ENCODE assay signal across 10 mouse cellular contexts in genomic region chr2:34107566-34108303, GRCm38 (mm10).
DNase-seq lines count a peak whose midpoint lies in the region; ATAC-seq and TF ChIP-seq lines count a peak whose summit lies in the region.
"Had no signal": no experiment of that assay in that cellular context is flagged by ENCODE, and none has a peak within 500 bp of the region (broad histone marks: within the 10 kb centered on the region; RNA-seq: fewer than 3 reads in every experiment).

No protein-coding gene starts in this region.

- no peak for TF ChIP-seq CTCF in forebrain, postnatal 0 days (IDR thresholded peaks at IDR 0.05; ENCODE audit: low read depth)

- WGBS in forebrain, postnatal 0 days, result 18% methylated on average over 27 of the region's 27 CpGs

- H3K9me3 ChIP-seq in forebrain, postnatal 0 days (ENCODE audit: low read length), result no peaks in the 10 kb centered on the region

- ATAC-seq in forebrain, postnatal 0 days, result peak; percentile 57
- ATAC-seq: CD4-positive, CD25-positive, alpha-beta regulatory T cell, adult 4 months had no signal

- H3K27ac ChIP-seq in forebrain, postnatal 0 days (ENCODE audit: low read depth, low read length), result peak overlapping the region; percentile 84

- peak overlapping the region; percentile 48; the same call in 1 of the 2 replicates for H3K9ac ChIP-seq in forebrain, postnatal 0 days

- H3K4me1 ChIP-seq in forebrain, postnatal 0 days (ENCODE audit: insufficient read depth), result 0 out of 2 replicates have a peak, but pooled peaks cover 4% of the 10 kb centered on the region

- H3K36me3 ChIP-seq in forebrain, postnatal 0 days (ENCODE audit: insufficient read depth), result no peaks in the 10 kb centered on the region

- H3K27me3 ChIP-seq in forebrain, postnatal 0 days (ENCODE audit: insufficient read depth, low read length), result peaks cover 16% of the 10 kb centered on the region

- peak overlapping the region; percentile 48 for H3K4me2 ChIP-seq in forebrain, postnatal 0 days (ENCODE audit: low read depth)

- H3K4me3 ChIP-seq in forebrain, postnatal 0 days (ENCODE audit: low read depth, low read length), result peak overlapping the region; percentile 21

- intact Hi-C loops in left cerebral cortex, postnatal 14 days (cut with DNase I), result no loop called here

- peak; percentile 18 to 23 for DNase-seq in left cerebral cortex, postnatal 14 days (ENCODE audit: low spot score in 2 of 2)
- DNase-seq in left cerebral cortex, adult 18-20 months (ENCODE audit: low spot score in 2 of 2), result no peak
- peak; percentile 77 for DNase-seq in forebrain, postnatal 0 days
- DNase-seq in layer of hippocampus, postnatal 36 days, result peak; percentile 39
- DNase-seq in right cerebral cortex, postnatal 14 days, result peak; percentile 24
- no peak for DNase-seq in gastrocnemius, postnatal 25 days
- no peak for DNase-seq in thymus, postnatal 25 days
- DNase-seq in lung, adult 18-20 months, result no peak
- DNase-seq: kidney, postnatal 10 days had no signal

Comparison
In these comparisons a context has a peak if more than half of its experiments do, and no peak if none do; other contexts are left out.
1. DNase-seq: peak in left cerebral cortex, postnatal 14 days (2 of 2), forebrain, postnatal 0 days (single experiment), layer of hippocampus, postnatal 36 days (2 of 2) and right cerebral cortex, postnatal 14 days (single experiment); none in left cerebral cortex, adult 18-20 months (0 of 2), gastrocnemius, postnatal 25 days (single experiment), thymus, postnatal 25 days (single experiment) and lung, adult 18-20 months (0 of 2).